Mouse (Mus musculus): ENCODE results near the gene Atf5.

Gene Atf5

GRCm38 (mm10) chr7:44816470-44817021 lies at the start of gene Atf5:
TSS of gene Atf5 (minus strand) at chr7:44816658.
- peak; percentile 73 for DNase-seq

GRCm38 (mm10) chr7:44864595-44865542 lies 48.4 kb upstream of the Atf5 start:
- peak; percentile 61 for DNase-seq

GRCm38 (mm10) chr7:44863982-44864494 lies 47.6 kb upstream of the Atf5 start:
- no peak for DNase-seq

- no peak for DNase-seq
Measured at GRCm38 (mm10) chr7:44863210-44863609, 46.8 kb upstream of the Atf5 start.

- no peak for DNase-seq
Measured at GRCm38 (mm10) chr7:44862434-44862833, 46.0 kb upstream of the Atf5 start.

- no peak for DNase-seq
Measured at GRCm38 (mm10) chr7:44861429-44861816, 45.0 kb upstream of the Atf5 start.

GRCm38 (mm10) chr7:44860576-44861428 lies 44.3 kb upstream of the Atf5 start:
- DNase-seq: peak; percentile 89

- DNase-seq: no peak
Measured at GRCm38 (mm10) chr7:44859896-44860295, 43.4 kb upstream of the Atf5 start.

GRCm38 (mm10) chr7:44857905-44858304 lies 41.4 kb upstream of the Atf5 start:
- DNase-seq: peak; percentile 71

GRCm38 (mm10) chr7:44857042-44857552 lies 40.6 kb upstream of the Atf5 start, which contains the start of gene Pnkp:
TSS of gene Pnkp (plus strand) at chr7:44857139.
- DNase-seq: peak; percentile 91

- DNase-seq: no peak
Measured at GRCm38 (mm10) chr7:44856265-44856916, 39.9 kb upstream of the Atf5 start.

- no peak for DNase-seq
Measured at GRCm38 (mm10) chr7:44855036-44855435, 38.6 kb upstream of the Atf5 start.

GRCm38 (mm10) chr7:44854356-44855031 lies 38.0 kb upstream of the Atf5 start:
- peak; percentile 93 for DNase-seq

- no peak for DNase-seq
Measured at GRCm38 (mm10) chr7:44853596-44854355, 37.3 kb upstream of the Atf5 start.

GRCm38 (mm10) chr7:44853065-44853464 lies 36.6 kb upstream of the Atf5 start:
- DNase-seq: no peak

GRCm38 (mm10) chr7:44852259-44853027 lies 36.0 kb upstream of the Atf5 start:
- no peak for DNase-seq

GRCm38 (mm10) chr7:44851625-44852234 lies 35.3 kb upstream of the Atf5 start:
- no peak for DNase-seq

GRCm38 (mm10) chr7:44850789-44851624 lies 34.5 kb upstream of the Atf5 start:
- DNase-seq: no peak

GRCm38 (mm10) chr7:44850146-44850545 lies 33.7 kb upstream of the Atf5 start:
- peak; percentile 87 for DNase-seq
